Mouse (Mus musculus): ENCODE measurements around the gene Col17a1.

Col17a1 gene

DNA sequence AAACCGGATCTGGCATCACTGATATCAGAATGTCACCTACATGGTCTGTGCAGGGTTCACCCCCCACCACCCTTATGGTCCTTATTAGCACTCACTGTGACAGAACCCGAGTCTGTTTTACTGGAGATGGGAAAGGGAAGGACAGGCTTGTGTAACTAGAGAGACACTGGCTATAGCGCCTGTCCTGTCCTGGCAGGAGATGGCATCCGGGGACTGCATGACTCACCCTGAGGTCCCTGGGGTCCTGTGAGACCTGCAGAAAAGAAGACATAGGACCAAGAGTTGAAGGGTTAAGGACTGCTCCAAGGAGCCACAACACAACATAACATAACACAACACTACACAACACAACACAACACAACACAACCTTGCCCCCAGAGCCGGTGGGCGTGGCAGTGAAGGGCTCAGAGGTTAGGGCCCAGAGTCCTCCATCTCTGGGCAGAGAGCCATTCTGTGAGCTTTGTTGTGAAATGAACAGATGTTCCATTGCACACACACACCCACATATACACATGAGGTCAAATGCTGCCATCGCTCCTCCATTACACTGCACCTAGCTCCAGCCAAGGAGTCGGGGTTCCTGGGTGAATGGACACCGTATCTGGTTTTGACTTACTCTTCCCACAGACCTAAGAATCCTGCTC lies 32.0 kb downstream of the Col17a1 start:
- DNase-seq = no peak

DNA sequence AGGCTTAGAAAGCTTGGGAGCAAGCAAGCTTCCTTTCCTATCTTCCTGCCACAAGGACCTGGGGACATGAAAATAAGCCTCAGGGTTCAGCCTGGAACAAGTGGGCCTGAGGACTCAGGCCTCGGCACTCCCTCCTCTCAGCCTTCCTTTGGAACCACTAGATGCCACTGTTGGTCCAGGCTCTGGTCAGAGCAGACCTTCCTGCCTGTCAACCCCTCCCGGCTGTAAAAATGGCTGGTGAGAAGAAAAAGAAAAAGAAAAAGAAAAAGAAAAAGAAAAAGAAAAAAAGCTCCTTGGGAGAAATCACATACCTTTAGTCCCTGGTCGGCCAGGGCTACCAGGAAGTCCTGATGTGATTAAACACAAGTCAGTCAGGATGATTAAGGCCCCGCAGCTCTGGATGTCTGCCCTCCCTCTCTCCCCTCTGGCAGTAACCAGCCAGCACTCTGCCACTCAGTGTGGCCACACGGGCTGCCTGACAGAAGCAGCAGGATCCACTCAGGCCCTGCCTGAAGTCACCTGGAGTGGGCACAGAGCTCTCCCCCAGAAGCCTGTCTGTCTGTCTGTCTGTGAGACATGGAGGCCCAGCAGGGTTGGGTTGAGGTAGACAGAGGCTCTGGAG lies 32.9 kb downstream of the Col17a1 start:
- DNase-seq = peak; percentile 76

DNA sequence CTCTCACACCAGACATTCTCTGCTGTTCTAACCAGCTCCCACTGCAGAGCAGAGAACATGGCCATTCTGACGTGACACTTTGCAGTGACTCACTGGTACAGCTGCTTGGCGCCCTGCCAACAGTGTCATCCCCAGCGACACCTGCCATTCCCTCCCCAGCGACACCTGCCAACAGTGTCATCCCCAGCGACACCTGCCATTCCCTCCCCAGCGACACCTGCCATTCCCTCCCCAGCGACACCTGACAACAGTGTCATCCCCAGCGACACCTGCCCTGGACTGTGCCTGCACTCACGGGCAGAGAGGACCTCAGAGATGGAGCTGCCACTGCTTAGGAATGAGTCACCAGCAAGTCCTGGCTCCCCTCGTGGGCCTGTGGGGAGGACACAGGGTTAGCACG lies 37.0 kb downstream of the Col17a1 start:
- DNase-seq = no peak

DNA sequence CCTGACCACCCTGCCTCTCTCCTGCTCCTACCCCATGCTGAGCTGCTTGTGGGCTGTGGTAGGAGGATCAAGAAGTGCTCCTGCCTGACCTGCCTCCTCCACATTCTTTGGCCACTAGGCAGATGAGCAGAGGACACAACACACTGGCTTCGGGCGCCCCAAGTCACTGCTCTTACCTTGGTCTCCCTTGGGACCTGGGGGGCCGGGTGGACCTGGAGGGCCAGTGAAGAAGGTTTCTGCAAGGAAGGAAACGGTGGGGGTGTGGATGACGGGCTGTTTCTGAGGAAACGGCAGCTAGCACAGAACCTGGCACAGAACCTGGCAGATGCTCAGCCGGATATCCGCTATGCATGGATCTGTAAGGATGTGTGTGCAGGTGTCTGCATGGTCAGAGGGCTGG lies 38.7 kb downstream of the Col17a1 start:
- DNase-seq = no peak

DNA sequence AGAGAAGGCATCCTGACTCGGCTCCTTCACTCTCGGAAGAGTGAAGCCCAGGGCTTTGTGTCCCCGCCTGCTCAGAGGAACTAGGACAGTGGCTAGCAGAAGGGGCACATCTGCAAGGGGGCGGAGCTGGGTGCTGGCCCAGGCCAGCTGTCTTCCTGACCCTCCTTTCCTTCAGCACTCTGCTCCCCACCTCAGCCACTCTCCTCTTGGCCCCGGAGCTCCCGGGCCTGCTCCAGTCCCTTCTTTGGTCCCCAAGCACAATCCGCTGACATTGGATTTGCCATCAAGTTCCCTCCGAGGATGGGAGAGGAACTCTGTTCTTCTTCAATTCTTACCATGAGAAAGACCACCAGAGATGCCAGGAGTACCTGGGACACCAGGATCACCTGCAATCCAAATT lies 39.6 kb downstream of the Col17a1 start:
- no peak for DNase-seq

DNA sequence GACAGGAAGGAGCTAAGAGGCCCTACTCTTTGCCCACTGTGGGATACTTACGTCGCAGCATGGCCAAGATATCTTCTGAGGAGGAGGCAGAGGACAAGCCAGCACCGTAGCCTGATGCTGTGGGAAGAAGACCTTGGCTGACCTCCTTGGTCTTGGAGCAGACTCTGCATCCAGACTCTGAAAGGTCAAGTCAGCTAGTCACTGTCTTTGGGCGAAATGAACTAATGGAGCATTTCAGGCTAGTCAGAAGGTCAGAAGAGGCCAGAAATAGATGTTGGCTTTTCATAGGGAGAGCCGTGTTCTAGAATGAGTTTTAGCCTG lies 40.8 kb downstream of the Col17a1 start:
- DNase-seq = no peak

DNA sequence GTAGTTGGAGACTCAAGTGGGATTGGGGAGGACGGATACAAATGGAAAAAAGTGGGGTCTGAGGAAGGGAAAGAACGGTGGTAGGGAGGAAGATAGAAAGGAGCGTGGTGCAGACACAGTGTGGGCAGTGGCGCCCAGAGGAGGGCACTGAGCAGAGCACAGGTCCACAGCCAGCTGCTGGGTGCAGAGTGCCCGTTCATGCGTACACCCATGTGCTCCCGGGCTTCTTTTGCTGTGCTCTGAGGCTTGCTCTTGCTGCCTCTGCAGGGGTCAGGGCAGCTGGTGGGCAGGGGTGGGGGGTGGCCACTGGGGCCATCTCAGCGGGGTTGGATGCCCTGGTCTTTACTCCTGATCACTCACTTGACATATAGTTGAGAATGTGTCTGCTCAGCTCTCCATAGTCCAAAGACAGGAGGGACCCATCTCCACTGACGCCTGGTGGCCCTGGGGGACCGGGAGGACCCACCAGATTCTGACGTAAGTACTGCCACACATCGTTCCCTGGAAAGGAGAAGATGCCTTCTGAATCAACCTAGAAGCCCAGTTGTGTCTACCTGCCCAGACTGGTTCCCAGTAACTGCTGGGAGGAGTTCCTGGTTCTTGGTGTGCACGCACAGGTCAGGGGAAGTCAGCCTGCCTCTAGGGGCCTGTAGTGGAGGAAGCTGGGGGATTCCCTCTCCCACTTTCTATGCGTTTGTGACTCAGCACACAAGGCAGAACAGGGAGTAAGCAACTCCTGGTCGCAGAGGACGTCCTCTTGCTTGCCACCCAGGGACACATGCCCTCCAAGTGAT lies 41.3 kb downstream of the Col17a1 start:
- no peak for DNase-seq

DNA sequence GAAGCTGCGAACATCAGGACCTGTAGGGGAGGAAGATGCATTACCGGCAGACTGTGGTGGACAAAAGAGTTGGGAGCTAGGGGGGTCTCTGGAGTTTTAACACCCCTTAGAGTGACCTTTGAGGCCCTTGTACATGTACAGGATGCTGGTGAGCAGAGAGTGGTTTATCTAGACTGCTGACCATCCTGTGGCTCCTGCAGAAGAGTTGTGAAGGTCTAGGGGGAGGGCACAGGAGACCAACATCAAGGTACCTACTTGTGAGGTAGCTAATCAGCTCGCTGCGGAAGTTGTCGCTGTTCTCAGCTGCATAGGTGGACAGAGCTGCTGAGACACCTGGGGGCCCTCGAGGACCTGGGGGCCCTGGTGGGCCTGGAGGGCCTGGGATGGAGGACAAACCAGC lies 42.8 kb downstream of the Col17a1 start:
- no peak for DNase-seq

DNA sequence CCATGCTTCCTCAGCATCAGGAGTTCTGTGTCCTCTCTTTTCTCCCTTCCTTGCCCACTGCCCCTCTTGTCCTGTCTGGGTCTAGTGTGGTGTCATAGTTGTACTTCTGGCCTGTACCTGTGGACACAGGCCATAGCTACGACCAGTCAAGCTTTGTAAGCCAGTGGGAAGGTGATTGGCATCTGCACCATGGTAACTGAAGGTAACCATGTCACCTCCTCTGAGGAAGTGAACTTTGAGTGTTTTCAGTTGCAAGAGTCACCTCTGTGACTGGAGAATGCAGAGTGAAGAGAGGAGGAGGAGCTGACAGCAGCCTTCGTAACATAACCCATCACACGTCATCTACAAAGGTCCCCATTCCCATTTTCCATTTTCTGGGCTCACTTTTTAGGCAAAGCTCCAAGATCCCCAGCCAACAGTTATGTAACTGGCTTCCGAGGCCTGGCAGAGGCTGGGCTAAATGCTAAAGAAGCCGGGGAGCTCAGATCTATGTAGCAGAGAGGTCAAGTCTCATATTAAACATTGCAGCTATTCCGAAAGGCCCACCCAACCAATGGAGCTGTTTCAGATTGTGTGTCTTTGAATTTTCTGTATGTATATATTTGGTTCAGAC lies 45.3 kb downstream of the Col17a1 start:
- DNase-seq = no peak

DNA sequence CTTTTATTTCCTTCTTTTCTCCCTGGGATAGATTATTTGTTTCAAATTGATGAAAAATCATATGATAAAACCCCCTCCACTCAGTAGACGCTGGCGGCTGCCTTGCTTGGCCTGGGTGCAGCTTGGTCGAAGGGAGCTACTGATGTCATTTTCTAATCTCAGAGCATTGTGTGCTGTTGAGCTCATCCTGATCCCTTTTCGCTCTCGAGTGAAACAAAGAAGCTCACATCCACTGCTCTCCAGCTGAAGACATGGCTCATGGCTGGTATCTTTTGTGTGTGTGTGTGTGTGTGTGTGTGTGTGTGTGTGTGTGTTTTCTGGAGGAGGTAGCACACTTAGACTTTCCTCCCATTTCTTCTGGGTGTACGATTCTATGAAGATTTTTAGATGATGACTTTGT lies 46.3 kb downstream of the Col17a1 start:
- peak; percentile 9 for DNase-seq

DNA sequence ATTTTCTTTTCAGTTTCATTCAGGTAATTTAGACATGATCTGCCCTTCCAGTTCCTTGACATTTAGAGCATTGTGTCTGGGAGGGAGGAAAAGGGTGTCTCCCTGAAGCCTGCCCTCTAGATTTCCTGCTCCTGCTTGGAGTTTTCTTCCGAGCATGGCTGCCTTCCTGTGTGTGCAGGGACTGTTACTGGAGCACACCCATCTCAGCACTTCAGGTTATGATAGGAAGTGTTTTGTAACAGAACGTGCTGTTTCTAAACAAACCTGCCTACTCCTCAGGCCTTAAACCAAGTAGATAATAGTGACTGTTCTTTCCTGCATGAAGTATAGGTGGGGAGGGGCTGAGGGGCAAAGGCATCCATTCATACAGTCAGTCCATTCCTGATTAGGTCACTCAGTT lies 48.0 kb downstream of the Col17a1 start:
- no peak for DNase-seq

DNA sequence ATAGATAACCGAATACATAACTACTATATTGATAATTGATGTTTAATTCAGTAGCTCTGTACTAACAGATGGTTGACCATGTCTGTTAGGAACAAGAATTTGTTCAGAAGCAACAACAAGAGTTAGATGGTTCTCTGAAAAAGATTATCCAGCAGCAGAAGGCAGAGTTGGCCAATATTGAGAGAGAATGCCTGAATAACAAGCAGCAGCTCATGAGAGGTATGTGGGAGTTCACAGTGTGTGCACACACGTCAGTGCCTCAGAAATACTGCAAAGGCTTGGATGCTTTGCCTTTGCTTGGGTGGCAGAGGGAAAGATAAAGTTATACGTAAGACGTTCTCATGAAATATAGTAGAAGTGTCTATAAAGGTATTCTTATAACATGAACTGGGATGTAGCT lies 56.5 kb downstream of the Col17a1 start:
- no peak for DNase-seq

DNA sequence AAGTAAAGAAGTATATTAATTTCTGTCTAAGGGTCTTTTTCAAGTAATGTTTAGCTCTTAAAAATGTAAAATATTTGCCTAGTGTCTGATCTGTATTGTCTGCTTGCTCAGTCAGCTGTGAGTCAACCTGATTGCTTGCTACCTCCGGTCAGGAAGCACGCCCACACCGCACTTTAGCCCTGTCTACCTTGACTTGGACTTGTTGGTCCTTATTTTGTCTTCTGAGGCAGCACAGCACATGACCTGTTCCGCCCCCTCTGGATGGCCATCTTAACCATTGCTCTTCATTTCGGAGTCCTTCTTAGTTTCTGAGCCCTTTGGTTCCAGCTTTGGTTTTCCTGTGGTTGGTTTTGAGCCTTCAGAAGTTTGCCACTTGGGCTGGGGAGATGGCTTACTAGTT lies 60.1 kb downstream of the Col17a1 start:
- DNase-seq = no peak

DNA sequence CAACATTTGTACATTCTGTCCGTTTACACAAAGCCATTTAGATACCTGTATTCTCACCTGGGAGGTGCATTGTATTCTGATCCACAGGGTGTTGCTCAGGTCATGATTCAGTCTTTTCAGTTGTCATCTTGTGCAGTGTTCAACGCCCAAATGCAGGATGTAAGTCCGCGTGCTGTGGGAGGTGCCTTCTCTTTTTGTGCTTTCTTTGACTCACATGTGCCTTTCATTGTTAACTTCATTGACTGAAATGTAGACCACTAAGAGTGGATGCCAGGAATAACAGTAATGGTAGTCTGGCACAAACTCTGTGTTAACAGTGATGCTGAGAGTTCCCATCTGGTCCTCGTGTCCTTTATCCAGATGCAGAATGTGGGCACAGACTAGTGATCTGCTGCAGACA lies 61.5 kb downstream of the Col17a1 start:
- no peak for DNase-seq

DNA sequence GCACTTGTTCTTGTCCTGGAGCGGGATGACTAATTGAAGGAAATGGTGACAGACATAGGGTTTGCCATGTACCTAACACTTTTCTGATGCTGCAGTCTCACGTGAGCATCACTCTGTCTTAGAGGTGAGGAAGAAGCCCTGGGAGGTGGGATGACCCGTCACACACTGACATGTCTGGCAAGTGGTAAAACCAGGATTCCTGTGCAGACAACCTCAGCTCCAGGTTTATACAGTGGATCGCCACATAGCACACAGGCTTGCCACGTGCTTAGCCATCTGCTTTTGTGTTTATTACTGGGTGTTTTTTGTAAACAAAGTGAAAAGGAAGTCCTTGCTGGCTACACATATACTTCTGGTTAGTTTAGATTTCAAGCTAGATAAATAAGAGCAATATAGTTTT lies 62.8 kb downstream of the Col17a1 start:
- no peak for DNase-seq

DNA sequence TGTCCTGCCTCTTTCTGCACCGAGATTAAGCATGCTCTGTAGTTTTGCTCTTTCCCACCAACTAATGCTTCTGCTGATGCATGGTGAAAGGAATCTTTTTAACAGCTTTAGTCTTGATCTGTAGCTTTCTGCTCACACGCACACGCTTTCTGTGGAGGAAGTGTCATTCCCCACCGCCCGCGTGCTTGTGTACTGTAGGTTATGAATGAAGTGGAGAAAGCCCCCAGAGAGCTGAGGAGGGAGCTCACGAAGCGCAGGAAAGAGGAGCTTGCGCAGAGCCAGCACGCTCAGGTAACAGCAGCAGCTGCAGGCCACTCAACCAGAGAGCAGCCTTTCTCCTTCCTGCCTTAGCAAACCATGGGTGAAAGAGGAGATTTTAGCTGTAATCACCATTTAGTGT lies 64.4 kb downstream of the Col17a1 start:
- no peak for DNase-seq

DNA sequence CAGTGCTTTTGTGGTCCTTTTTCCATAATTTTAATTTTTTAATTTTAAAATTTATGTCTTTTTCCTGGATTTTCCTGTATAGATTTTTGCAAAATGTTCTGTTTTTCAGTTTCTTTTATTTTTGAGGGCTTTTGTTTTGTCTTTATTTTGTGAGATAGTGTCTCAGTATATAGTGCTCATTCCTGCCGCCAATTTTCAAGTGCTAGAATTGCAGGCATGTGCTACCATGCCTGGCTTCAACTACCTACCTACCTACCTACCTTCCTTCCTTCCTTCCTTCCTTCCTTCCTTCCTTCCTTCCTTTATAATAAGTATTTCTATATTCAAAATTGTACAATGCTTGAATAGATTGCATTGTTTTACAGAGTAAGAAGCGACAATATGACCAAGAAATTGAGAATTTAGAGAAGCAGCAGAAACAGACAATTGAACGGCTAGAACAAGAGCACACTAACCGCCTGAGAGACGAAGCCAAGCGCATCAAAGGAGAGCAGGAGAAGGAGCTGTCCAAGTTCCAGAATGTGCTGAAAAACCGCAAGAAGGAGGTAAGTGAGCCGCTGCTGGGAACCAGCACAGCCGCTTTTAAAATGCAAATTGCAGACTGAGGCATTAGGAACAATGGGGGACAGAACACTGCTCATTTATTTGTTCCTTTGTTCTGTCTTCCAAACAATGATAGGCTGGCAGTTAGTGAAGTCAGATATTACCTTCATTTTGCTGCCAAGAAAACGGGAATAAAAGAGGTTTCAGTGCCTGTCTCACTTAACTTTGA lies 66.8 kb downstream of the Col17a1 start:
- peak; percentile 10 for DNase-seq

DNA sequence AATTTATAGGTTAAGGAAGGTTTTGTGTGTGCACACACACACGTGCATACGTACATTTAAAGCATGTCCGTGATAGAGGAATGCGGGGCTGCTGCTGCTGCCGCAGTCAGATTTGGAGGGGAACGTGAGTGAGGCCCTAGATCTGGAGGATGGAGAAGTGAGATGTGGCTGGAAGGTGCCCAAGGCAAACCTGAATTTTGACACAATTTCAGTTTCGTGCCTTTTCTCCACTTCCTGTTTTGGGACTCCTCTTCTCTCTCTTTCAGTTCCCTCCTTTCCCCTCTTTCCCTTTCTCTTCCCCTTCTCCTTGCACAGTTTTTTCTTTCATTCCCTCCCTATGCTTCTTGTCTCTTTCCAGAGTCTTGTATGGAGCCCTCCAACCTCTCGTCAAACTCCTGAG lies 70.4 kb downstream of the Col17a1 start:
- no peak for DNase-seq

DNA sequence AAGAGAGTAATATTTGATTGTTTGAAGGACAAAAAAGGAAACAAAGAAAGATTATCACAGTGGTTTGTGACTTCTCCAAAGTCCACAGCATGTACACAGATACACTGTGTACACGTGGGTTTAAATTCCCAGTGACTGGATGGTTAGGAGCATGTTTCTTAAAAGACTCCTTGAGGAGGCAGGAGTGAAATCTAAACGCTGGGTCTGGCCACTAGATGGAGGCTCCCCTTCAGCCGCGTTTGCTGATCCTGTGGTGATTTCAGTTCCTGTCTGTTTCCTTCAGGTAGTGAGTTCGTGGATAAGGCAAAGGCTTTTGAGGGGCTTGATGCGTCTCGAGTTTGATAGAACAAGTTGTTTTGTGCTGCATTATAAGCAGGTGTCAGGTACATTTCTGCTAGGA lies 78.5 kb downstream of the Col17a1 start:
- DNase-seq = peak; percentile 7

DNA sequence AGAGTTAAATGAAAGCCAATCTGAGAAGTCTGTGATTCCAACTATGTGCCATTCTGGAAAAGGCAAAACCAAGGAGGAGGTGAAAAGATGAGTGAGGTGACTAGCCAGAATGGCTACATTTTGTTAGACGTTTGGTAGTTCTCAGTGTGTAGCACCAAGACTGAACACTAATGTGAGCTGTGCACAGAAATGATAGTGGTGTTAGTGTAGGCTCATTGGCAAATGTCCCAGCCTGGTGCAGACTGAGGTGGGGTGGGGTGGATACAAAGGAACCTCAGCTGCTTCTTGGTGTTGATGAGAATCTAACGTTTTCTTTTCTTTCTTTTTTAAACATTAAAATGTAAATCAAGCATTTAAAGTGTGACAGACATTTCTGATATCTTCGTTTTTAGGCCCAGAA lies 83.4 kb downstream of the Col17a1 start:
- no peak for DNase-seq
